In the genomic region with DNA sequence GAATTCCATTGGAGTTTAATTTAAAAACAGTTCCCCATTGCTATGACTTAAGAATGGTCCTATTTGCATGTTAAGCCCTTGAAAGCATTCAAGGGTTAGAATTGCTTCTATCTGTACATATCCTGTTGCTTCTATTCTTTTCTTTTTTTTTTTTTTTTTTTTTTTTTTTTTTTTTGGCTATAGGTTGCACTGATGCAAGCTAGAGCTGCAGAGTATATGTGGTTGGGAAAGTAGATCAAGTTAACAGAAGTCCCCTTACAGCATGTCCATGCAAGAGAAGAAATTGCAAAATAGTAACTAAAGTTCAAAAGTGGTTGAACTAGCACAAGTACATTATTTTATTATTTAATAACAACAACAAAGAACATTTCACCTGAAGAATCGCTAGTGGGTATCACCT, we compare ENCODE assay signal across 21 mouse cellular contexts. TPM values are rescaled to one million over a fixed set of nuclear protein-coding genes. Genes with fewer than 3 reads are reported as not detected.
DNase-seq lines count a peak whose midpoint lies in the region; ATAC-seq and TF ChIP-seq lines count a peak whose summit lies in the region.
"Had no signal": no experiment of that assay in that cellular context is flagged by ENCODE, and none has a peak within 500 bp of the region (broad histone marks: within the 10 kb centered on the region; RNA-seq: fewer than 3 reads in every experiment).

No protein-coding gene starts in this region.

- no peak for TF ChIP-seq EP300 in MEL (IDR thresholded peaks at IDR 0.05; ENCODE audit: low read depth in 1 of 2, low read length in 2 of 2)

- H3K9me3 ChIP-seq in MEL (replicated peaks; ENCODE audit: insufficient read depth, low read length) = no peaks in the 10 kb centered on the region
- H3K9me3 ChIP-seq: embryonic facial prominence, embryonic 10.5 days; embryonic facial prominence, embryonic 12.5 days; forebrain, embryonic 13.5 days; forebrain, embryonic 15.5 days; G1E had no signal

- no peak for TF ChIP-seq POLR2A in MEL (IDR thresholded peaks at IDR 0.05; ENCODE audit: control insufficient read depth in 1 of 2, insufficient read depth in 1 of 2, low read depth in 1 of 2, low read length in 2 of 2, poor library complexity in 1 of 2)

- no peak for TF ChIP-seq CTCF in MEL (IDR thresholded peaks at IDR 0.05 in 2 of 3, conservative IDR thresholded peaks at IDR 0.05 in 1 of 3; ENCODE audit: control insufficient read depth in 1 of 3, insufficient read depth in 1 of 3, low read depth in 2 of 3, low read length in 3 of 3, poor library complexity in 1 of 3, severe bottlenecking in 1 of 3)

- peaks cover 3% of the 10 kb centered on the region for H3K79me2 ChIP-seq in MEL (ENCODE audit: control insufficient read depth, insufficient read depth, low read length, poor library complexity)

- DNase-seq in 416B (ENCODE audit: low read depth) = peak; percentile 69
- DNase-seq in MEL (ENCODE audit: low read depth, low spot score) = no peak
- no peak for DNase-seq in urinary bladder, adult 2 months (ENCODE audit: low spot score)
- no peak for DNase-seq in layer of hippocampus, adult 8-10 months (ENCODE audit: low spot score in 2 of 2)
- no peak for DNase-seq in layer of hippocampus, postnatal 25 days (ENCODE audit: extremely low spot score in 1 of 2, low spot score in 1 of 2)
- DNase-seq: adrenal gland, adult 2 months; adrenal gland, postnatal 10 days; adrenal gland, postnatal 25 days; cerebellum, adult 11 months; cerebellum, adult 18-20 months; cerebellum, adult 8-10 months; cerebellum, adult 9-11 months; cerebellum, postnatal 14 days; cerebellum, postnatal 36 days; forebrain, postnatal 0 days had no signal

- H3K4me1 ChIP-seq in MEL (ENCODE audit: control insufficient read depth in 1 of 2, insufficient read depth in 2 of 2, low read length in 2 of 2) = peaks cover under 1 to 5% of the 10 kb centered on the region in 2 experiments; a peak in 2 of 4 replicates

- no peaks in the 10 kb centered on the region for H3K27me3 ChIP-seq in MEL (ENCODE audit: control insufficient read depth in 1 of 2, insufficient read depth in 2 of 2, low read length in 2 of 2)
- H3K27me3 ChIP-seq: embryonic facial prominence, embryonic 12.5 days; forebrain, embryonic 13.5 days; forebrain, embryonic 15.5 days had no signal

- TF ChIP-seq RAD21 in MEL (IDR thresholded peaks at IDR 0.05; ENCODE audit: low read depth, low read length) = no peak

- peak; percentile 10; the same call in 1 of the 2 replicates for ATAC-seq in megakaryocyte, adult 5-6 weeks (ENCODE audit: poor library complexity, severe bottlenecking)
- ATAC-seq: forebrain, embryonic 13.5 days; forebrain, embryonic 15.5 days; forebrain, postnatal 0 days had no signal

- H3K27ac ChIP-seq in MEL (ENCODE audit: control insufficient read depth, low read depth, low read length) = no peak overlapping the region
- H3K27ac ChIP-seq: embryonic facial prominence, embryonic 10.5 days; embryonic facial prominence, embryonic 12.5 days; forebrain, embryonic 13.5 days; forebrain, embryonic 15.5 days had no signal

- no peak overlapping the region for H3K9ac ChIP-seq in MEL (ENCODE audit: control insufficient read depth, low read depth, low read length, poor library complexity, severe bottlenecking)
- H3K9ac ChIP-seq: embryonic facial prominence, embryonic 12.5 days; forebrain, embryonic 13.5 days; forebrain, embryonic 15.5 days; forebrain, postnatal 0 days had no signal

- peaks cover 23 to 69% of the 10 kb centered on the region in 2 experiments for H3K36me3 ChIP-seq in MEL (ENCODE audit: control insufficient read depth in 1 of 2, insufficient read depth in 2 of 2, low read length in 2 of 2)

- H3K4me3 ChIP-seq in MEL (ENCODE audit: control insufficient read depth in 1 of 2, insufficient read depth in 1 of 2, low read depth in 2 of 2, low read length in 2 of 2) = no peak overlapping the region
- H3K4me3 ChIP-seq: embryonic facial prominence, embryonic 10.5 days; embryonic facial prominence, embryonic 12.5 days; forebrain, embryonic 13.5 days; forebrain, embryonic 15.5 days had no signal

TF ChIP-seq in MEL, 35 proteins besides CTCF, POLR2A, EP300 and RAD21:
- TF ChIP-seq ZNF384 (IDR thresholded peaks at IDR 0.05; ENCODE audit: low read depth, low read length) (peak; percentile 71), UBTF (IDR thresholded peaks at IDR 0.05; ENCODE audit: borderline replicate concordance, insufficient read depth, low read depth, low read length) (no peak), ZMIZ1 (IDR thresholded peaks at IDR 0.05; ENCODE audit: low read depth, low read length) (0 out of 2 replicates have a peak, but pooled peaks have one; percentile 39)

RNA-seq across cellular contexts. Expression of gene Myb, which starts 14.1 kb away (rescaled TPM):
- total RNA-seq in MEL (2012; rRNA removed) = 125 and 133 TPM in 2 replicates
- polyA plus RNA-seq in MEL (2012; ENCODE audit: insufficient read depth in 1 of 2, insufficient read length in 2 of 2, low read depth in 1 of 2, low replicate concordance in 2 of 2, missing spikeins in 1 of 2) = 100 to 1,000 TPM; 155 to 245 TPM
- 42.5 and 45.2 TPM in 2 replicates for total RNA-seq in megakaryocyte, adult 5-6 weeks (2015)
- total RNA-seq in megakaryocyte, adult 5-6 weeks (2017) = 38.3 and 50.7 TPM in 2 replicates
- 0.27 and 0.30 TPM in 2 replicates for polyA plus RNA-seq in urinary bladder, adult 2 months (2012; rRNA removed)
- total RNA-seq in layer of hippocampus, adult 8-10 months (2022) = under 1 TPM; 0.54 to 0.71 (median 0.63) TPM
- total RNA-seq in layer of hippocampus, postnatal 25 days (2021) = under 1 TPM; 0.52 to 0.89 TPM

Comparison
In these comparisons a context has a peak if more than half of its experiments do, and no peak if none do; other contexts are left out.
1. RNA of gene Myb, which starts 14.1 kb away (total RNA-seq): 125 to 133 TPM in MEL and 38.3 to 50.7 TPM in megakaryocyte, adult 5-6 weeks; 0.52 to 0.89 TPM in layer of hippocampus, postnatal 25 days and 0.54 to 0.71 TPM in layer of hippocampus, adult 8-10 months; every median in the first group is over 10 times any median in the second.